Mouse (Mus musculus) bone marrow macrophage, adult 2 months (primary cell): ENCODE data around the gene Slc47a2.

Experiments
- CTCF ChIP-seq: IDR thresholded peaks from 2 replicates; pipeline ENCODE4 v1.5.1; 2012; ENCODE audit warnings: low read depth, mild to moderate bottlenecking, low read length, moderate library complexity
- POLR2A ChIP-seq: IDR thresholded peaks from 2 replicates; pipeline ENCODE4 v1.6.1; 2012; ENCODE audit warnings: mild to moderate bottlenecking, low read depth, low read length, borderline replicate concordance

DNA sequence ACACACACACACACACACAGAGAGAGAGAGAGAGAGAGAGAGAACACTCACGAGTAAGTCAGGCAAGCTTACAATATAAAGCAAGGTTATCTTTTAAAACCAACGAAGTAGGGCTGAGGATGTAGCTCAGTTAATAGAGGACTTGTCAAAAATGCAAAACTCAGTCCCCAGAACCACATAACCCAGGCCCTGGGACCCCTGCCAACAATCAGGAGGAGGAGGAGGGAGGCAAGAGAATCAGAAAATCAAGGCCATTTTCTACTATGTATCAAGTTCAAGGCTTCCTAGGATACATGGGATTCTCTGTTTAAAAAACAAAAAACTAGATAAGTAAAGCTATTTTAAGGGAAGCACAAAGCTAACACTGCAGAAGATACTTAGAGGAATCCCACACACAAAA, 25.8 kb downstream of the Slc47a2 start:
- no peak for TF ChIP-seq POLR2A
- TF ChIP-seq CTCF: no peak
